Mouse (Mus musculus) ES-E14 (cell line): ENCODE data around the gene Elfn1.

Experiments
- CHD2 ChIP-seq: IDR thresholded peaks from 2 replicates; pipeline ENCODE4 v1.6.1; 2014; ENCODE audit warnings: mild to moderate bottlenecking, low read depth, low read length, inconsistent platforms
- MAFK ChIP-seq: IDR thresholded peaks from 2 replicates; pipeline ENCODE4 v1.6.1; 2014; ENCODE audit warnings: mild to moderate bottlenecking, low read depth, low read length, inconsistent platforms; ENCODE audit not compliant: insufficient read depth
- ZNF384 ChIP-seq: IDR thresholded peaks from 2 replicates; pipeline ENCODE4 v1.6.1; 2012; ENCODE audit warnings: low read depth, low read length, inconsistent platforms

DNA sequence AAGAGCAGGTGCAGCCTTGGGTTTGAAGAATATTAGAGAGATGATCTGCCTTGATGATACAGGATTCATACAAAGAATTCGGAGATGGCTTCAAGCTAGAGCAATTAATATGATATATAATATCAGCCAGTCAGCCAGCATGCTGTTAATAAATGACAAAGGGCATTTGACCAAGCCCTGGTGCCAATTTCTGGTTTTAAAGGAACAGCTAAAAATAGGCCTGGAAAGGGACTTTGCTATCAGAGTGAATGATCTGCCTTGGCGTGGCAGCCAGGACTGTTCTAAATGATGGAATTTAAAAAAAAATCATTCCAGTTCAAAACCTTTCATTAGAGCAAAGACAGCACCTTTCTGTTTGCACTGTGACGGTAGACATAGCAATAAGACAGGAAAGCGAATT, 52.0 kb downstream of the Elfn1 start:
- TF ChIP-seq ZNF384 (no peak), MAFK (no peak), CHD2 (no peak)
